Mouse (Mus musculus) G1E (cell line): ENCODE measurements around the gene Rab36.

Experiments
- CTCF ChIP-seq: IDR thresholded peaks from 2 replicates; pipeline ENCODE4 v1.5.1; 2012; ENCODE audit warnings: low read depth, low read length, inconsistent platforms, mixed read lengths
- GATA1 ChIP-seq: IDR thresholded peaks from 2 replicates; pipeline ENCODE4 v1.6.1; 2012; ENCODE audit warnings: borderline replicate concordance, low read length, inconsistent platforms, mixed read lengths
- POLR2AphosphoS5 ChIP-seq: IDR thresholded peaks from 2 replicates; pipeline ENCODE4 v1.6.1; 2012; ENCODE audit warnings: low read depth, low read length, inconsistent platforms; ENCODE audit not compliant: insufficient replicate concordance

DNA sequence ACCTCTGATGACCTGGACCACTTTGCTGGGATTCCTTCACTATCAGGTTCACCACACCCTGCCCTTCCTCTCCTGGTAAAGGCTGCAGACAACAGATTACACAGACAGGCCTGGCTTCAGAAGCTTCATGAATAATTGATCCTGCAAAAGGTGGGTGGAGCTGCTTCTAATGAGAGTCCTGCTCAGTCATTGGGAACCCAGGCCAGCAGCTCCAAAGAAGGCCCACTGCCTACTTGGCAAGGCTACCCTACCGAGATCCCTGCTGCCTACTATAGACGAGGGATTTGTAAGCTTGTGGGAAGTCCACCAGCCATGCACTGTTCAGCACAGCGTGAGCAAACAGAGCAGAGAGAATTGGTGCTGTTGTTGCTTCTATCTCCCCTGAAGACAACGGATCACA lies 19.4 kb downstream of the Rab36 start:
- TF ChIP-seq CTCF = no peak
- no peak for TF ChIP-seq GATA1
- no peak for TF ChIP-seq POLR2AphosphoS5
